Mouse (Mus musculus) MEL (cell line): Measurements from ENCODE around the gene Ano2. TPM values are rescaled to one million over a fixed set of nuclear protein-coding genes. Genes with fewer than 3 reads are reported as not detected.

Experiments
- DNase-seq: peaks from one replicate; pipeline ENCODE4 v3.0.0; 2011; ENCODE audit warnings: low read depth, low spot score
- H3K27ac ChIP-seq: 2 replicates; pipeline ENCODE4 v1.5.1; 2012; ENCODE audit warnings: low read depth, mild to moderate bottlenecking, control low read depth, low read length, moderate library complexity; ENCODE audit not compliant: control insufficient read depth
- H3K27me3 ChIP-seq, 2 experiments: fragments of 150-350 bp in 1 of 2; sonication (generic) in 1 of 2; 2 replicates each; pipeline ENCODE4 v1.6.1; 2012; ENCODE audit warnings: low read length in 2 of 2, mild to moderate bottlenecking in 2 of 2, improper control_type of control experiment in 1 of 2, moderate library complexity in 1 of 2; ENCODE audit not compliant: insufficient read depth in 2 of 2, control insufficient read depth in 1 of 2
- H3K36me3 ChIP-seq, 2 experiments: 2 replicates each; pipeline ENCODE4 v1.6.1; 2012 to 2014; ENCODE audit warnings: low read length in 2 of 2, improper control_type of control experiment in 1 of 2, inconsistent platforms in 1 of 2, mild to moderate bottlenecking in 1 of 2; ENCODE audit not compliant: insufficient read depth in 2 of 2, control insufficient read depth in 1 of 2
- H3K4me1 ChIP-seq, 2 experiments: fragments of 150-350 bp in 1 of 2; sonication (generic) in 1 of 2; 2 replicates each; pipeline ENCODE4 v1.6.1; 2012; ENCODE audit warnings: low read length in 2 of 2, improper control_type of control experiment in 1 of 2, mild to moderate bottlenecking in 1 of 2; ENCODE audit not compliant: insufficient read depth in 2 of 2, control insufficient read depth in 1 of 2
- H3K4me3 ChIP-seq, 2 experiments: fragments of 150-350 bp in 1 of 2; sonication (generic) in 1 of 2; 2 replicates each; pipeline ENCODE4 v1.5.1; 2012; ENCODE audit warnings: low read depth in 2 of 2, low read length in 2 of 2, mild to moderate bottlenecking in 2 of 2, moderate library complexity in 2 of 2, control low read depth in 1 of 2, improper control_type of control experiment in 1 of 2; ENCODE audit not compliant: control insufficient read depth in 1 of 2, insufficient read depth in 1 of 2
- H3K79me2 ChIP-seq: 2 replicates; pipeline ENCODE4 v1.6.1; 2012; ENCODE audit warnings: mild to moderate bottlenecking, low read length, moderate library complexity; ENCODE audit not compliant: control insufficient read depth, poor library complexity, insufficient read depth
- H3K9ac ChIP-seq: 2 replicates; pipeline ENCODE4 v1.6.1; 2012; ENCODE audit warnings: low read depth, mild to moderate bottlenecking, control low read depth, low read length, moderate library complexity; ENCODE audit not compliant: control insufficient read depth, poor library complexity, severe bottlenecking
- H3K9me3 ChIP-seq: fragments of 150-350 bp; sonication (generic); replicated peaks from 2 replicates; pipeline ENCODE4 v1.6.1; 2012; ENCODE audit warnings: mild to moderate bottlenecking, low read length, improper control_type of control experiment, moderate library complexity; ENCODE audit not compliant: insufficient read depth
- BHLHE40 ChIP-seq: IDR thresholded peaks from 2 replicates; pipeline ENCODE4 v1.6.1; 2012; ENCODE audit warnings: low read depth, mild to moderate bottlenecking, inconsistent platforms, low read length, improper control_type of control experiment, borderline replicate concordance
- CHD1 ChIP-seq: IDR thresholded peaks from 2 replicates; pipeline ENCODE4 v1.6.1; 2012; ENCODE audit warnings: low read depth, mild to moderate bottlenecking, inconsistent platforms, low read length, improper control_type of control experiment
- CHD2 ChIP-seq: IDR thresholded peaks from 2 replicates; pipeline ENCODE4 v1.6.1; 2011; ENCODE audit warnings: low read length, improper control_type of control experiment
- GABPA ChIP-seq: IDR thresholded peaks from 2 replicates; pipeline ENCODE4 v1.6.1; 2012; ENCODE audit warnings: low read depth, mild to moderate bottlenecking, inconsistent platforms, low read length, improper control_type of control experiment, moderate library complexity
- MAFK ChIP-seq: IDR thresholded peaks from 2 replicates; pipeline ENCODE4 v1.6.1; 2011; ENCODE audit warnings: low read depth, mild to moderate bottlenecking, low read length, improper control_type of control experiment, borderline replicate concordance
- MAX ChIP-seq: IDR thresholded peaks from 2 replicates; pipeline ENCODE4 v1.6.1; 2011; ENCODE audit warnings: low read length, improper control_type of control experiment
- MYC ChIP-seq: IDR thresholded peaks from 2 replicates; pipeline ENCODE4 v1.6.1; 2011; ENCODE audit warnings: low read depth, mild to moderate bottlenecking, low read length, improper control_type of control experiment, moderate library complexity
- NELFE ChIP-seq: IDR thresholded peaks from 2 replicates; pipeline ENCODE4 v1.6.1; 2011; ENCODE audit warnings: low read depth, low read length, improper control_type of control experiment
- RAD21 ChIP-seq: IDR thresholded peaks from 2 replicates; pipeline ENCODE4 v1.6.1; 2011; ENCODE audit warnings: mild to moderate bottlenecking, low read depth, low read length, improper control_type of control experiment
- TAL1 ChIP-seq: IDR thresholded peaks from 2 replicates; pipeline ENCODE4 v1.6.1; 2012; ENCODE audit warnings: mild to moderate bottlenecking, inconsistent platforms, low read length, moderate library complexity, mixed read lengths
- TBP ChIP-seq: IDR thresholded peaks from 2 replicates; pipeline ENCODE4 v1.8.0; 2011; ENCODE audit warnings: low read depth, low read length, improper control_type of control experiment
- TCF12 ChIP-seq: IDR thresholded peaks from 2 replicates; pipeline ENCODE4 v1.6.1; 2014; ENCODE audit warnings: low read depth, mild to moderate bottlenecking, inconsistent platforms, low read length, improper control_type of control experiment, moderate library complexity
- UBTF ChIP-seq: IDR thresholded peaks from 2 replicates; pipeline ENCODE4 v1.6.1; 2012; ENCODE audit warnings: low read depth, mild to moderate bottlenecking, inconsistent platforms, low read length, improper control_type of control experiment, moderate library complexity, borderline replicate concordance; ENCODE audit not compliant: insufficient read depth
- USF1 ChIP-seq: IDR thresholded peaks from 2 replicates; pipeline ENCODE4 v1.6.1; 2014; ENCODE audit warnings: low read depth, mild to moderate bottlenecking, inconsistent platforms, low read length, improper control_type of control experiment, moderate library complexity
- USF2 ChIP-seq, 2 experiments: IDR thresholded peaks; 2 replicates each; pipeline ENCODE4 v1.6.1; 2011 to 2012; ENCODE audit warnings: improper control_type of control experiment in 2 of 2, low read length in 2 of 2, borderline replicate concordance in 1 of 2, inconsistent platforms in 1 of 2, low read depth in 1 of 2, mild to moderate bottlenecking in 1 of 2; ENCODE audit not compliant: insufficient read depth in 1 of 2
- ZC3H11A ChIP-seq: IDR thresholded peaks from 2 replicates; pipeline ENCODE4 v1.6.1; 2012; ENCODE audit warnings: low read depth, mild to moderate bottlenecking, inconsistent platforms, low read length, improper control_type of control experiment
- ZKSCAN1 ChIP-seq: IDR thresholded peaks from 2 replicates; pipeline ENCODE4 v1.6.1; 2012; ENCODE audit warnings: low read depth, mild to moderate bottlenecking, inconsistent platforms, low read length, improper control_type of control experiment, moderate library complexity
- ZMIZ1 ChIP-seq: IDR thresholded peaks from 2 replicates; pipeline ENCODE4 v1.6.1; 2012; ENCODE audit warnings: low read depth, mild to moderate bottlenecking, inconsistent platforms, low read length, improper control_type of control experiment, moderate library complexity
- polyA plus RNA-seq, 2 experiments: library from polyadenylated mRNA; stranded (reverse) in 1 of 2; unstranded in 1 of 2; fragments of >175 nt in 1 of 2; fragments of >200 nt in 1 of 2; gene quantifications; 2 replicates each; pipeline versions ENCODE4 v1.2.1 to v1.2.4; 2012; ENCODE audit warnings: low replicate concordance in 2 of 2, low read depth in 1 of 2; ENCODE audit not compliant: insufficient read length in 2 of 2, insufficient read depth in 1 of 2, missing spikeins in 1 of 2
- total RNA-seq: library from RNA; depleted of rRNA; stranded (reverse); fragments of 300-350 nt; gene quantifications from 2 replicates; pipeline ENCODE4 v1.2.3, GENCODE M21; 2012

The Ano2 gene
- total and polyA plus RNA-seq, 3 experiments, result not detected

GRCm38 (mm10) chr6:126018411-126018810, 328.2 kb downstream of the Ano2 start:
- no peaks in the 10 kb centered on the region for H3K79me2 ChIP-seq
- no peak for DNase-seq
- H3K36me3 ChIP-seq, result no peaks in the 10 kb centered on the region
- H3K4me3 ChIP-seq, result no peak overlapping the region
- H3K9ac ChIP-seq, result no peak overlapping the region
- TF ChIP-seq USF1, result no peak
- TF ChIP-seq MAX, result no peak
- no peak for TF ChIP-seq USF2 (IDR thresholded peaks at IDR 0.05; ENCODE audit: borderline replicate concordance in 1 of 2, insufficient read depth in 1 of 2, low read depth in 1 of 2, low read length in 2 of 2)
- TF ChIP-seq BHLHE40, result no peak
- TF ChIP-seq TAL1, result no peak
- TF ChIP-seq, all 39 proteins: peak for 0
- H3K27ac ChIP-seq, result no peak overlapping the region
- no peaks in the 10 kb centered on the region for H3K27me3 ChIP-seq
- H3K4me1 ChIP-seq, result no peaks in the 10 kb centered on the region
- no peaks in the 10 kb centered on the region for H3K9me3 ChIP-seq

GRCm38 (mm10) chr6:126033693-126034402, 343.6 kb downstream of the Ano2 start:
- Histone ChIP-seq H3K36me3 (no peaks in the 10 kb centered on the region), H3K9ac (no peak overlapping the region), H3K4me1 (no peaks in the 10 kb centered on the region), H3K9me3 (no peaks in the 10 kb centered on the region), H3K79me2 (no peaks in the 10 kb centered on the region), H3K27ac (no peak overlapping the region), H3K27me3 (no peaks in the 10 kb centered on the region), H3K4me3 (no peak overlapping the region)
- no peak for DNase-seq
- no peak for TF ChIP-seq CHD1

DNA sequence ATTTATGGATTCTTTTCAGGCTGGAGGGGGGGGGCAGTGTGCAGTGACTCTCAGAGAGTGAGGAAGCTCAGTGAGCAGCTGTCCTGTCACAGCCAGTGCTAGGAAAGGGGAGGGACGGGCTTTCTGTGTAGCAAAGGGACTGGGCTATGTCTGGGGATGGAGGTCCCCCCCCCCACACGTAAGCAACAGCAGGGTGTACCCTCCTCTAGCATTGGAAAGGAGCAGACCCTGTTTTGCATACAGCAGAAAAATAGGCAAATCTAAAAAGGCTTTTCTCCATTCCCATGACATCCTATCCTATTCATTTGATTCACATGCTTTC, 344.1 kb downstream of the Ano2 start:
- Histone ChIP-seq H3K27me3 (no peaks in the 10 kb centered on the region), H3K4me1 (no peaks in the 10 kb centered on the region), H3K36me3 (no peaks in the 10 kb centered on the region), H3K4me3 (no peak overlapping the region), H3K9me3 (no peaks in the 10 kb centered on the region), H3K27ac (no peak overlapping the region), H3K79me2 (no peaks in the 10 kb centered on the region), H3K9ac (no peak overlapping the region)
- TF ChIP-seq ZMIZ1 (no peak), CHD1 (no peak), RAD21 (no peak), USF1 (no peak), GABPA (no peak), NELFE (no peak), TBP (no peak), TCF12 (no peak), UBTF (no peak), ZC3H11A (no peak), MAFK (no peak), CHD2 (no peak), ZKSCAN1 (no peak), BHLHE40 (no peak), MYC (no peak)
- no peak for DNase-seq
